Comparison of ENCODE assay signal across 10 mouse cellular contexts in genomic region chr10:128247020-128247732, GRCm38 (mm10). TPM values are rescaled to one million over a fixed set of nuclear protein-coding genes. Genes with fewer than 3 reads are reported as not detected.
DNase-seq lines count a peak whose midpoint lies in the region; ATAC-seq and TF ChIP-seq lines count a peak whose summit lies in the region.
"Had no signal": no experiment of that assay in that cellular context is flagged by ENCODE, and none has a peak within 500 bp of the region (broad histone marks: within the 10 kb centered on the region; RNA-seq: fewer than 3 reads in every experiment).

No protein-coding gene starts in this region.

- DNase-seq in gastrocnemius, adult 2 months, result peak; percentile 69
- peak; percentile 57 for DNase-seq in kidney, adult 11 months
- peak; percentile 36 for DNase-seq in lung, postnatal 14 days
- no peak for DNase-seq in left cerebral cortex, adult 8-10 months (ENCODE audit: low spot score in 2 of 2)
- no peak for DNase-seq in c-Kit-positive CD71-positive TER-119-positive erythroid progenitor cells, embryonic 14.5 days (ENCODE audit: low spot score)
- no peak for DNase-seq in retina, embryonic 14.5 days (ENCODE audit: low spot score)
- DNase-seq: cerebellum, postnatal 10 days had no signal

- H3K36me3 ChIP-seq in forebrain, embryonic 12.5 days (replicated peaks), result peaks cover 99% of the 10 kb centered on the region
- H3K36me3 ChIP-seq in forebrain, embryonic 15.5 days, result peaks cover 62% of the 10 kb centered on the region

- H3K4me1 ChIP-seq in forebrain, embryonic 12.5 days, result no peaks in the 10 kb centered on the region
- H3K4me1 ChIP-seq in forebrain, embryonic 15.5 days, result no peaks in the 10 kb centered on the region

- no peak overlapping the region for H3K4me3 ChIP-seq in forebrain, embryonic 12.5 days (replicated peaks)
- no peak overlapping the region for H3K4me3 ChIP-seq in forebrain, embryonic 15.5 days
- H3K4me3 ChIP-seq in gastrocnemius, adult 2 months, result peak overlapping the region; percentile 71

- ATAC-seq in forebrain, embryonic 12.5 days (ENCODE audit: low FRiP score), result no peak
- ATAC-seq in forebrain, embryonic 15.5 days (replicated peaks), result no peak

- no peaks in the 10 kb centered on the region for H3K9me3 ChIP-seq in forebrain, embryonic 12.5 days
- no peaks in the 10 kb centered on the region for H3K9me3 ChIP-seq in forebrain, embryonic 15.5 days

- 88% methylated on average over 17 of the region's 17 CpGs for WGBS in forebrain, embryonic 12.5 days
- 91% methylated on average over 17 of the region's 17 CpGs for WGBS in forebrain, embryonic 15.5 days

- no peaks in the 10 kb centered on the region for H3K27me3 ChIP-seq in forebrain, embryonic 12.5 days
- no peaks in the 10 kb centered on the region for H3K27me3 ChIP-seq in forebrain, embryonic 15.5 days

- H3K9ac ChIP-seq in forebrain, embryonic 12.5 days, result no peak overlapping the region
- H3K9ac ChIP-seq in forebrain, embryonic 15.5 days (replicated peaks), result no peak overlapping the region

- 0 out of 2 replicates have a peak overlapping the region, but pooled peaks have one; percentile 27 for H3K27ac ChIP-seq in forebrain, embryonic 12.5 days
- no peak overlapping the region for H3K27ac ChIP-seq in forebrain, embryonic 15.5 days (replicated peaks)
- H3K27ac ChIP-seq in gastrocnemius, adult 2 months, result peak overlapping the region; percentile 85

- H3K4me2 ChIP-seq in forebrain, embryonic 12.5 days, result no peak overlapping the region
- H3K4me2 ChIP-seq in forebrain, embryonic 15.5 days (replicated peaks), result no peak overlapping the region

- intact Hi-C loops in gastrocnemius, adult 2 months (cut with DNase I), result no loop called here

- TF ChIP-seq CTCF in gastrocnemius, adult 2 months (IDR thresholded peaks at IDR 0.05), result no peak

RNA-seq across cellular contexts. Expression of gene Apon, which starts 6.7 kb away (rescaled TPM):
- polyA plus RNA-seq in forebrain, embryonic 12.5 days (2016; fragmentation: Nextera tagmentation; extraction: Ambion mirVana), result 0.54 and 0.87 TPM in 2 replicates
- 0.19 TPM in 1 of 2 replicates, not detected in the other for polyA plus RNA-seq in forebrain, embryonic 15.5 days (2015; fragmentation: Nextera tagmentation; extraction: Ambion mirVana)
- total RNA-seq in gastrocnemius, adult 2 months (2021), result not detected
- total RNA-seq in left cerebral cortex, adult 8-10 months (2022), result not detected
- total RNA-seq: left cerebral cortex, postnatal 10 days had no signal

RNA-seq across cellular contexts. Expression of gene Timeless, which starts 15.3 kb away (rescaled TPM):
- polyA plus RNA-seq in forebrain, embryonic 12.5 days (2016; fragmentation: Nextera tagmentation; extraction: Ambion mirVana), result 74.7 and 77.3 TPM in 2 replicates
- polyA plus RNA-seq in forebrain, embryonic 15.5 days (2015; fragmentation: Nextera tagmentation; extraction: Ambion mirVana), result 32.0 and 35.8 TPM in 2 replicates
- 1 to 10 TPM; 1.8 to 2.5 TPM for total RNA-seq in gastrocnemius, adult 2 months (2021)
- total RNA-seq in left cerebral cortex, adult 8-10 months (2022), result 1 to 10 TPM; 6.4 to 9.9 (median 7.8) TPM

RNA-seq across cellular contexts. Expression of gene Apof, which starts 21.3 kb away (rescaled TPM):
- not detected in 2 replicates for polyA plus RNA-seq in forebrain, embryonic 12.5 days (2016; fragmentation: Nextera tagmentation; extraction: Ambion mirVana)
- not detected in 2 replicates for polyA plus RNA-seq in forebrain, embryonic 15.5 days (2015; fragmentation: Nextera tagmentation; extraction: Ambion mirVana)
- total RNA-seq in gastrocnemius, adult 2 months (2021), result not detected
- under 1 TPM in 1 of 4 experiments, not detected in 3; 0.30 TPM for total RNA-seq in left cerebral cortex, adult 8-10 months (2022)
- total RNA-seq: left cerebral cortex, postnatal 10 days had no signal

RNA-seq across cellular contexts. Expression of gene Mip, which starts 21.5 kb away (rescaled TPM):
- polyA plus RNA-seq in forebrain, embryonic 12.5 days (2016; fragmentation: Nextera tagmentation; extraction: Ambion mirVana), result 0.18 and 0.42 TPM in 2 replicates
- 0.19 TPM in 1 of 2 replicates, not detected in the other for polyA plus RNA-seq in forebrain, embryonic 15.5 days (2015; fragmentation: Nextera tagmentation; extraction: Ambion mirVana)
- total RNA-seq in gastrocnemius, adult 2 months (2021), result not detected
- total RNA-seq in left cerebral cortex, adult 8-10 months (2022), result not detected
- total RNA-seq: left cerebral cortex, postnatal 10 days had no signal

RNA-seq across cellular contexts. Expression of gene Stat2, which starts 23.2 kb away (rescaled TPM):
- 18.5 and 18.7 TPM in 2 replicates for polyA plus RNA-seq in forebrain, embryonic 12.5 days (2016; fragmentation: Nextera tagmentation; extraction: Ambion mirVana)
- 17.1 and 21.0 TPM in 2 replicates for polyA plus RNA-seq in forebrain, embryonic 15.5 days (2015; fragmentation: Nextera tagmentation; extraction: Ambion mirVana)
- total RNA-seq in gastrocnemius, adult 2 months (2021), result 1 to 10 TPM; 3.2 to 4.5 TPM
- 10 to 100 TPM; 26.8 to 38.6 (median 28.2) TPM for total RNA-seq in left cerebral cortex, adult 8-10 months (2022)

Comparison
In these comparisons a context has a peak if more than half of its experiments do, and no peak if none do; other contexts are left out.
1. DNase-seq: peak in gastrocnemius, adult 2 months (single experiment), kidney, adult 11 months (single experiment) and lung, postnatal 14 days (single experiment); none in left cerebral cortex, adult 8-10 months (0 of 2), c-Kit-positive CD71-positive TER-119-positive erythroid progenitor cells, embryonic 14.5 days (single experiment) and retina, embryonic 14.5 days (single experiment).